Mouse (Mus musculus) liver, adult 2 months (tissue): Measurements from ENCODE around the gene Olfr373.

Experiments used
- CTCF ChIP-seq: fragments of 200-500 bp; IDR thresholded peaks from 2 replicates; pipeline ENCODE4 v1.5.1; 2011; ENCODE audit warnings: low read depth, low read length, control low read depth
- POLR2A ChIP-seq: fragments of 200-500 bp; IDR thresholded peaks from 2 replicates; pipeline ENCODE4 v1.6.1; 2011; ENCODE audit warnings: low read length, control low read depth; ENCODE audit not compliant: insufficient read depth; ENCODE audit errors: extremely low read depth

GRCm38 (mm10) chr8:72131901-72132300 lies 48.9 kb downstream of the Olfr373 start:
- TF ChIP-seq POLR2A = no peak
- no peak for TF ChIP-seq CTCF
